Comparison of ENCODE assay signal across 8 mouse cellular contexts in genomic region chr9:120933886-120934758, GRCm38 (mm10). TPM values are rescaled to one million over a fixed set of nuclear protein-coding genes. Genes with fewer than 3 reads are reported as not detected.
DNase-seq lines count a peak whose midpoint lies in the region; ATAC-seq and TF ChIP-seq lines count a peak whose summit lies in the region.

No protein-coding gene starts in this region.

- no peaks in the 10 kb centered on the region for H3K9me3 ChIP-seq in E14TG2a.4 (ENCODE audit: low read length)
- no peaks in the 10 kb centered on the region for H3K9me3 ChIP-seq in embryonic facial prominence, embryonic 10.5 days
- H3K9me3 ChIP-seq in heart, embryonic 11.5 days (replicated peaks; ENCODE audit: control insufficient read depth, low read length): no peaks in the 10 kb centered on the region
- H3K9me3 ChIP-seq in kidney, embryonic 15.5 days (replicated peaks): no peaks in the 10 kb centered on the region
- no peaks in the 10 kb centered on the region for H3K9me3 ChIP-seq in lung, embryonic 15.5 days

- TF ChIP-seq CTCF in E14TG2a.4 (conservative IDR thresholded peaks at IDR 0.05; ENCODE audit: low read length): no peak

- peak overlapping the region; percentile 97 for H3K27ac ChIP-seq in embryonic facial prominence, embryonic 10.5 days (replicated peaks)
- H3K27ac ChIP-seq in heart, embryonic 11.5 days (ENCODE audit: low read depth, low read length): peak overlapping the region; percentile 94
- peak overlapping the region; percentile 96 for H3K27ac ChIP-seq in kidney, embryonic 15.5 days
- peak overlapping the region; percentile 96 for H3K27ac ChIP-seq in lung, embryonic 15.5 days

- peak overlapping the region; percentile 85 for H3K4me3 ChIP-seq in E14TG2a.4 (replicated peaks; ENCODE audit: low read length)
- H3K4me3 ChIP-seq in embryonic facial prominence, embryonic 10.5 days: peak overlapping the region; percentile 93
- H3K4me3 ChIP-seq in heart, embryonic 11.5 days (ENCODE audit: low read depth, low read length): peak overlapping the region; percentile 93
- H3K4me3 ChIP-seq in kidney, embryonic 15.5 days (replicated peaks): peak overlapping the region; percentile 94
- peak overlapping the region; percentile 95 for H3K4me3 ChIP-seq in lung, embryonic 15.5 days

- H3K4me2 ChIP-seq in heart, embryonic 11.5 days: peak overlapping the region; percentile 94
- peak overlapping the region; percentile 75 for H3K4me2 ChIP-seq in kidney, embryonic 15.5 days
- H3K4me2 ChIP-seq in lung, embryonic 15.5 days: peak overlapping the region; percentile 67

- H3K9ac ChIP-seq in heart, embryonic 11.5 days (ENCODE audit: low read depth, low read length): peak overlapping the region; percentile 95
- H3K9ac ChIP-seq in kidney, embryonic 15.5 days: peak overlapping the region; percentile 92
- peak overlapping the region; percentile 97 for H3K9ac ChIP-seq in lung, embryonic 15.5 days

- H3K4me1 ChIP-seq in E14TG2a.4 (replicated peaks; ENCODE audit: low read depth, low read length): peaks cover 70% of the 10 kb centered on the region
- peaks cover 51% of the 10 kb centered on the region for H3K4me1 ChIP-seq in embryonic facial prominence, embryonic 10.5 days
- peaks cover 29% of the 10 kb centered on the region for H3K4me1 ChIP-seq in heart, embryonic 11.5 days (ENCODE audit: control insufficient read depth, insufficient read depth, low read length)
- peaks cover 49% of the 10 kb centered on the region for H3K4me1 ChIP-seq in kidney, embryonic 15.5 days
- peaks cover 46% of the 10 kb centered on the region for H3K4me1 ChIP-seq in lung, embryonic 15.5 days

- DNase-seq in adrenal gland, adult 2 months: peak; percentile 61
- DNase-seq in embryonic facial prominence, embryonic 10.5 days (ENCODE audit: low spot score): peak; percentile 88
- peak; percentile 70 to 76 for DNase-seq in right cerebral cortex, postnatal 10 days (ENCODE audit: low spot score in 2 of 2)

- under 1% methylated on average over 57 of the region's 57 CpGs for WGBS in embryonic facial prominence, embryonic 10.5 days
- WGBS in heart, embryonic 11.5 days (ENCODE audit: insufficient replicate concordance): under 1% methylated on average over 53 of the region's 57 CpGs
- WGBS in kidney, embryonic 15.5 days: under 1% methylated on average over 56 of the region's 57 CpGs
- WGBS in lung, embryonic 15.5 days: 0% methylated on average over 54 of the region's 57 CpGs

- 0 out of 2 replicates have a peak, but pooled peaks have one; percentile 6 for ATAC-seq in heart, embryonic 11.5 days (replicated peaks; ENCODE audit: insufficient number of reproducible peaks, low FRiP score, low TSS enrichment)
- ATAC-seq in kidney, embryonic 15.5 days (replicated peaks; ENCODE audit: low FRiP score): peak; percentile 37; the same call in 1 of the 2 replicates
- ATAC-seq in lung, embryonic 15.5 days (ENCODE audit: borderline replicate concordance, extremely low read depth, low FRiP score, low TSS enrichment): no peak
- ATAC-seq in megakaryocyte progenitor cell, adult 5-6 weeks (replicated peaks; ENCODE audit: poor library complexity): no peak

- H3K36me3 ChIP-seq in E14TG2a.4 (ENCODE audit: insufficient read depth, low read length): peaks cover 41% of the 10 kb centered on the region
- peaks cover 16% of the 10 kb centered on the region for H3K36me3 ChIP-seq in embryonic facial prominence, embryonic 10.5 days (replicated peaks)
- no peaks in the 10 kb centered on the region for H3K36me3 ChIP-seq in heart, embryonic 11.5 days (ENCODE audit: control insufficient read depth, insufficient read depth, low read length)
- peaks cover 16% of the 10 kb centered on the region; the same call in 1 of the 2 replicates for H3K36me3 ChIP-seq in kidney, embryonic 15.5 days
- 0 out of 2 replicates have a peak, but pooled peaks cover 5% of the 10 kb centered on the region for H3K36me3 ChIP-seq in lung, embryonic 15.5 days

- no peaks in the 10 kb centered on the region for H3K27me3 ChIP-seq in E14TG2a.4 (ENCODE audit: insufficient read depth, low read length)
- H3K27me3 ChIP-seq in embryonic facial prominence, embryonic 10.5 days (replicated peaks; ENCODE audit: low read depth, poor library complexity, severe bottlenecking): no peaks in the 10 kb centered on the region
- H3K27me3 ChIP-seq in heart, embryonic 11.5 days (ENCODE audit: control insufficient read depth, insufficient read depth, low read length): no peaks in the 10 kb centered on the region
- H3K27me3 ChIP-seq in kidney, embryonic 15.5 days: no peaks in the 10 kb centered on the region
- no peaks in the 10 kb centered on the region for H3K27me3 ChIP-seq in lung, embryonic 15.5 days

RNA-seq across cellular contexts. Expression of gene Ctnnb1, which starts 5.1 kb away (rescaled TPM):
- 100 to 1,000 TPM; 723 to 888 TPM for total RNA-seq in adrenal gland, adult 2 months (2021)
- 78.3 and 197 TPM in 2 replicates for polyA plus RNA-seq in adrenal gland, adult 2 months (2012; rRNA removed)
- 584 and 637 TPM in 2 replicates for polyA plus RNA-seq in embryonic facial prominence, embryonic 10.5 days (2016; fragmentation: Nextera tagmentation; extraction: Ambion mirVana)
- 433 and 469 TPM in 2 replicates for polyA plus RNA-seq in heart, embryonic 11.5 days (2014; fragmentation: Nextera tagmentation; extraction: Ambion mirVana)
- 543 and 552 TPM in 2 replicates for polyA plus RNA-seq in kidney, embryonic 15.5 days (2015; fragmentation: Nextera tagmentation; extraction: Ambion mirVana)
- polyA plus RNA-seq in lung, embryonic 15.5 days (2015; fragmentation: Nextera tagmentation; extraction: Ambion mirVana): 552 and 563 TPM in 2 replicates
- total RNA-seq in megakaryocyte progenitor cell, adult 5-6 weeks (2015): 308 and 319 TPM in 2 replicates
- total RNA-seq in megakaryocyte progenitor cell, adult 5-6 weeks (2017): 339 and 406 TPM in 2 replicates

Comparison
In these comparisons a context has a peak if more than half of its experiments do, and no peak if none do; other contexts are left out.
1. ATAC-seq: peak in heart, embryonic 11.5 days (single experiment) and kidney, embryonic 15.5 days (single experiment); none in lung, embryonic 15.5 days (single experiment) and megakaryocyte progenitor cell, adult 5-6 weeks (single experiment).
2. Peak in every context shown above with its lines, with median percentiles within 50 percentile points of each other: H3K4me3 ChIP-seq, DNase-seq, H3K27ac ChIP-seq, H3K4me2 ChIP-seq and H3K9ac ChIP-seq.